In the genomic region with DNA sequence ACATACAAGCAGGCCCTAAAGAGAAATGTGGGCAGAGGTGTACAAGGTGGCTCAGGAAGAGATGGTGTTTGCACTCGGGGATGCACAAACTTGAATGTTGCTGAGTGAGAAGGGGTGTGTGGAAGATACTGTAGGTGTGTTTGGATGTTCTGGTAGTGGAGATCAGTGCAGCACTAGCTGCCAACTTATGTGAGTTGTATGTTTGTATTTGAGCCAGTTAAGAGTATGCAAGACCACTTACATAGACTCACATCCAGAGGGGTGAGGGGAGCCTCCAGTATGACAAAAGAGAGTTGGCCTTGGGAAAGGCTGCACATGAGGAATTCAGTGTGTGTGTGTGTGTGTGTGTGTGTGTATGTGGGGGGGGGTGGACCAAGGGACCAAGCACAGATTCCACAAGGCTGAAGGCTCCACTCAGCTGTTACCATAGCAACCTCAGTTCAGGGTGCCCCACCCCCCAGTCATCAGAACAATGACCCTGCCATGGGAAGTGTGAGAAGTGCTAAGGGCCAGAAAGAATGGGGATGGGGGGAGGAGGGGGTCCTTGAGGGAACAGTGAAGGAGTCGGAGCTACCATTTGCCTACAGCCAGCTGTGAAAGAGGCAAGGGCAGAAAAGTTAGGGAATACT, we compare ENCODE assay signal across 9 mouse cellular contexts. TPM values are rescaled to one million over a fixed set of nuclear protein-coding genes. Genes with fewer than 3 reads are reported as not detected.
DNase-seq lines count a peak whose midpoint lies in the region; ATAC-seq lines count a peak whose summit lies in the region.
"Had no signal": no experiment of that assay in that cellular context is flagged by ENCODE, and none has a peak within 500 bp of the region (broad histone marks: within the 10 kb centered on the region; RNA-seq: fewer than 3 reads in every experiment).

No protein-coding gene starts in this region.

- 47% methylated on average over 2 of the region's 2 CpGs for WGBS in liver, embryonic 11.5 days
- WGBS in midbrain, embryonic 15.5 days = 3% methylated on average over 2 of the region's 2 CpGs

- H3K4me2 ChIP-seq in liver, embryonic 11.5 days = no peak overlapping the region
- peak overlapping the region; percentile 83 for H3K4me2 ChIP-seq in midbrain, embryonic 15.5 days
- H3K4me2 ChIP-seq: liver, embryonic 13.5 days had no signal

- no peak for ATAC-seq in liver, embryonic 11.5 days (replicated peaks; ENCODE audit: low FRiP score)
- 0 out of 2 replicates have a peak, but pooled peaks have one; percentile 0 for ATAC-seq in midbrain, embryonic 15.5 days (replicated peaks)

- no peak overlapping the region for H3K4me3 ChIP-seq in liver, embryonic 11.5 days (ENCODE audit: low read depth, low read length)
- H3K4me3 ChIP-seq in midbrain, embryonic 15.5 days = peak overlapping the region; percentile 89; the same call in 1 of the 2 replicates
- H3K4me3 ChIP-seq: liver, embryonic 13.5 days had no signal

- DNase-seq in liver, embryonic 11.5 days (ENCODE audit: low spot score) = no peak
- DNase-seq in liver = no peak
- peak; percentile 88 for DNase-seq in embryo, embryonic 11 days
- peak; percentile 49 for DNase-seq in heart, postnatal 4 days
- no peak for DNase-seq in testis, postnatal 10 days (ENCODE audit: low spot score)
- no peak for DNase-seq in layer of hippocampus, postnatal 14 days (ENCODE audit: low spot score in 2 of 2)
- DNase-seq in left cerebral cortex, adult 9 months (ENCODE audit: low spot score in 2 of 2) = no peak
- DNase-seq: liver, embryonic 13.5 days had no signal

- peak overlapping the region; percentile 30; the same call in 1 of the 2 replicates for H3K9ac ChIP-seq in liver, embryonic 11.5 days (ENCODE audit: low read depth, low read length)
- peak overlapping the region; percentile 97; the same call in 1 of the 2 replicates for H3K9ac ChIP-seq in midbrain, embryonic 15.5 days
- H3K9ac ChIP-seq: liver, embryonic 13.5 days had no signal

- peaks cover 33% of the 10 kb centered on the region for H3K4me1 ChIP-seq in liver, embryonic 11.5 days (replicated peaks; ENCODE audit: control insufficient read depth, insufficient read depth, low read length)
- H3K4me1 ChIP-seq in midbrain, embryonic 15.5 days = peaks cover 75% of the 10 kb centered on the region

- peaks cover 12% of the 10 kb centered on the region; the same call in 1 of the 2 replicates for H3K36me3 ChIP-seq in liver, embryonic 11.5 days (ENCODE audit: control insufficient read depth, insufficient read depth, low read length)
- H3K36me3 ChIP-seq in midbrain, embryonic 15.5 days (replicated peaks) = peaks cover 9% of the 10 kb centered on the region; the same call in 1 of the 2 replicates

- H3K27me3 ChIP-seq in liver, embryonic 11.5 days (replicated peaks; ENCODE audit: control insufficient read depth, insufficient read depth, low read length) = no peaks in the 10 kb centered on the region
- H3K27me3 ChIP-seq in midbrain, embryonic 15.5 days (replicated peaks) = no peaks in the 10 kb centered on the region

- H3K9me3 ChIP-seq in liver, embryonic 11.5 days (ENCODE audit: control insufficient read depth, low read length) = no peaks in the 10 kb centered on the region
- no peaks in the 10 kb centered on the region for H3K9me3 ChIP-seq in midbrain, embryonic 15.5 days
- H3K9me3 ChIP-seq: liver, embryonic 13.5 days had no signal

- H3K27ac ChIP-seq in liver, embryonic 11.5 days (ENCODE audit: low read depth, low read length) = peak overlapping the region; percentile 61
- H3K27ac ChIP-seq in midbrain, embryonic 15.5 days = peak overlapping the region; percentile 96

RNA-seq across cellular contexts. Expression of a gene that starts 3.6 kb away (rescaled TPM):
- polyA plus RNA-seq in liver, embryonic 11.5 days (2014; fragmentation: Nextera tagmentation; extraction: Ambion mirVana) = 43.4 and 44.8 TPM in 2 replicates
- total RNA-seq in heart, postnatal 4 days (2021) = 100 to 1,000 TPM; 140 to 147 TPM
- polyA plus RNA-seq in midbrain, embryonic 15.5 days (2015; fragmentation: Nextera tagmentation; extraction: Ambion mirVana) = 437 and 473 TPM in 2 replicates
- 100 to 1,000 TPM; 360 to 376 TPM for total RNA-seq in layer of hippocampus, postnatal 14 days (2021)

RNA-seq across cellular contexts. Expression of a gene that starts 16.7 kb away (rescaled TPM):
- polyA plus RNA-seq in liver, embryonic 11.5 days (2014; fragmentation: Nextera tagmentation; extraction: Ambion mirVana) = 2.2 and 4.1 TPM in 2 replicates
- 10 to 100 TPM; 11.9 to 18.1 TPM for total RNA-seq in heart, postnatal 4 days (2021)
- 1.7 and 2.7 TPM in 2 replicates for polyA plus RNA-seq in midbrain, embryonic 15.5 days (2015; fragmentation: Nextera tagmentation; extraction: Ambion mirVana)
- 1 to 10 TPM; 1.1 to 1.4 TPM for total RNA-seq in layer of hippocampus, postnatal 14 days (2021)

RNA-seq across cellular contexts. Expression of a gene that starts 55.1 kb away (rescaled TPM):
- 89.2 and 102 TPM in 2 replicates for polyA plus RNA-seq in liver, embryonic 11.5 days (2014; fragmentation: Nextera tagmentation; extraction: Ambion mirVana)
- total RNA-seq in heart, postnatal 4 days (2021) = 100 to 1,000 TPM; 114 to 115 TPM
- polyA plus RNA-seq in midbrain, embryonic 15.5 days (2015; fragmentation: Nextera tagmentation; extraction: Ambion mirVana) = 93.0 and 94.7 TPM in 2 replicates
- 100 to 1,000 TPM in 1 of 2 experiments, 10 to 100 TPM in 1; 97.8 to 104 TPM for total RNA-seq in layer of hippocampus, postnatal 14 days (2021)

RNA-seq across cellular contexts. Expression of a gene that starts 55.2 kb away (rescaled TPM):
- polyA plus RNA-seq in liver, embryonic 11.5 days (2014; fragmentation: Nextera tagmentation; extraction: Ambion mirVana) = not detected in 2 replicates
- total RNA-seq in heart, postnatal 4 days (2021) = under 1 TPM in 1 of 2 experiments, not detected in 1; 0.11 TPM
- 0.05 TPM in 1 of 2 replicates, not detected in the other for polyA plus RNA-seq in midbrain, embryonic 15.5 days (2015; fragmentation: Nextera tagmentation; extraction: Ambion mirVana)
- total RNA-seq in layer of hippocampus, postnatal 14 days (2021) = not detected
- polyA plus RNA-seq: liver, embryonic 13.5 days had no signal

RNA-seq across cellular contexts. Expression of a gene that starts 58.4 kb away (rescaled TPM):
- 32.9 and 33.9 TPM in 2 replicates for polyA plus RNA-seq in liver, embryonic 11.5 days (2014; fragmentation: Nextera tagmentation; extraction: Ambion mirVana)
- 10 to 100 TPM; 19.1 to 20.1 TPM for total RNA-seq in heart, postnatal 4 days (2021)
- 66.2 and 77.2 TPM in 2 replicates for polyA plus RNA-seq in midbrain, embryonic 15.5 days (2015; fragmentation: Nextera tagmentation; extraction: Ambion mirVana)
- total RNA-seq in layer of hippocampus, postnatal 14 days (2021) = 100 to 1,000 TPM; 185 to 195 TPM

Comparison
In these comparisons a context has a peak if more than half of its experiments do, and no peak if none do; other contexts are left out.
1. DNase-seq: peak in embryo, embryonic 11 days (single experiment) and heart, postnatal 4 days (single experiment); none in liver, embryonic 11.5 days (single experiment), liver (single experiment), testis, postnatal 10 days (single experiment), layer of hippocampus, postnatal 14 days (0 of 2) and left cerebral cortex, adult 9 months (0 of 2).
2. RNA of a gene that starts 16.7 kb away (total RNA-seq): 11.9 to 18.1 TPM in heart, postnatal 4 days; 1.1 to 1.4 TPM in layer of hippocampus, postnatal 14 days; every median in the first group is over 4 times any median in the second.